ENCODE assay signal across 23 mouse cellular contexts in the genomic region with DNA sequence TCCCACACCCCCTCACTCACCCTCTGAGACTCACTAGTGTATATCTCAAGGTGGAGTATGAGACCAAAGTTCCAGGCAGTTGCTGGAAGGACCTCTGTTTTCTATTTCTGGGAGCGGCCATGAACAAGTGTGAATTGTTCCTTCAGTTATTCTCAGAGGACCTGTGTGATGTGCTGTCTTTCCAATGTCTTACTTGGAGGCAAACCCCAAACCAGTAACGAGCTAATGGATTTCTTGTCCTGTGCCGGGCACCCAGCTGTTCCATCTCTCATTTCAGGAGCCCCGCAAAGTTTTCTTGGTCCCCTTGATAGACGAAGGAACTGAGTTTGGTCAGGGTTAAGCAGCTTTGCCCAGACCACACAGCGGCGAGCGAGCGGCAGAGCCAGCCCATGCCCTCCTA.
"Had no signal": no experiment of that assay in that cellular context is flagged by ENCODE, and none has a peak within 500 bp of the region (broad histone marks: within the 10 kb centered on the region; RNA-seq: fewer than 3 reads in every experiment).

No protein-coding gene starts in this region.

- H3K4me2 ChIP-seq: limb, embryonic 12.5 days; liver, embryonic 12.5 days; liver, embryonic 15.5 days; lung, embryonic 15.5 days; midbrain, embryonic 13.5 days; neural tube, embryonic 13.5 days; stomach, embryonic 15.5 days had no signal

- H3K4me3 ChIP-seq: left cerebral cortex, adult 2 months; limb, embryonic 12.5 days; liver, embryonic 12.5 days; liver, embryonic 15.5 days; lung, embryonic 15.5 days; megakaryocyte, embryonic 14.5 days; midbrain, embryonic 10.5 days; midbrain, embryonic 13.5 days; myocyte; neural tube, embryonic 13.5 days; stomach, embryonic 15.5 days had no signal

- ATAC-seq: liver, embryonic 12.5 days; midbrain, embryonic 13.5 days; midbrain, embryonic 16.5 days had no signal

- H3K36me3 ChIP-seq: limb, embryonic 12.5 days; liver, embryonic 12.5 days; liver, embryonic 15.5 days; lung, embryonic 15.5 days; midbrain, embryonic 10.5 days; midbrain, embryonic 13.5 days; neural tube, embryonic 13.5 days; stomach, embryonic 15.5 days had no signal

- H3K27me3 ChIP-seq: limb, embryonic 12.5 days; liver, embryonic 12.5 days; liver, embryonic 15.5 days; lung, embryonic 15.5 days; midbrain, embryonic 13.5 days; neural tube, embryonic 13.5 days; stomach, embryonic 15.5 days had no signal

- H3K27ac ChIP-seq: left cerebral cortex, adult 2 months; limb, embryonic 12.5 days; liver, embryonic 12.5 days; liver, embryonic 15.5 days; lung, embryonic 15.5 days; midbrain, embryonic 10.5 days; midbrain, embryonic 13.5 days; stomach, embryonic 15.5 days had no signal

- H3K9ac ChIP-seq: limb, embryonic 12.5 days; liver, embryonic 12.5 days; liver, embryonic 15.5 days; lung, embryonic 15.5 days; midbrain, embryonic 13.5 days; neural tube, embryonic 13.5 days; stomach, embryonic 15.5 days had no signal

- DNase-seq: kidney, postnatal 36 days; layer of hippocampus, postnatal 36 days; liver; lung, adult 18-20 months; lung, postnatal 10 days; lung, postnatal 36 days; retina, postnatal 1 day; right cerebral cortex, postnatal 25 days; spleen, adult 18-20 months; thymus, adult 18-20 months; thymus, postnatal 36 days had no signal

- H3K9me3 ChIP-seq: liver, embryonic 15.5 days; stomach, embryonic 15.5 days had no signal

- H3K4me1 ChIP-seq: midbrain, embryonic 10.5 days; midbrain, embryonic 13.5 days had no signal
